ENCODE assay signal across 8 mouse cellular contexts in genomic region chr19:28452951-28453520, GRCm38 (mm10).
DNase-seq lines count a peak whose midpoint lies in the region; ATAC-seq lines count a peak whose summit lies in the region.

No protein-coding gene starts in this region.

- intact Hi-C loops in left cerebral cortex, postnatal 25 days (cut with DNase I): loop anchor here (5.0 kb wide), 1 partner anchor 49 kb away; no protein-coding TSS in a partner anchor

- H3K27ac ChIP-seq in heart, embryonic 12.5 days (ENCODE audit: poor library complexity, severe bottlenecking): no peak overlapping the region
- peak overlapping the region; percentile 81 for H3K27ac ChIP-seq in forebrain, embryonic 15.5 days (replicated peaks)

- peak overlapping the region; percentile 8; the same call in 1 of the 2 replicates for H3K4me2 ChIP-seq in heart, embryonic 12.5 days
- peak overlapping the region; percentile 25 for H3K4me2 ChIP-seq in forebrain, embryonic 15.5 days (replicated peaks)

- no peak overlapping the region for H3K4me3 ChIP-seq in heart, embryonic 12.5 days
- no peak overlapping the region for H3K4me3 ChIP-seq in forebrain, embryonic 15.5 days

- H3K36me3 ChIP-seq in heart, embryonic 12.5 days: no peaks in the 10 kb centered on the region
- no peaks in the 10 kb centered on the region for H3K36me3 ChIP-seq in forebrain, embryonic 15.5 days

- no peak for DNase-seq in heart, adult 18-20 months
- DNase-seq in left cerebral cortex, postnatal 25 days (ENCODE audit: low spot score in 2 of 2): peak; percentile 36 to 69
- DNase-seq in right cerebral cortex, adult 18-20 months: peak; percentile 23
- no peak for DNase-seq in thymus, postnatal 14 days
- DNase-seq in natural killer cell, adult 2 months (ENCODE audit: low spot score in 2 of 2): no peak
- DNase-seq in cerebellum, adult 9-10 months: no peak

- ATAC-seq in heart, embryonic 12.5 days (ENCODE audit: insufficient number of reproducible peaks, low FRiP score): no peak
- ATAC-seq in forebrain, embryonic 15.5 days (replicated peaks): peak; percentile 85

- no peaks in the 10 kb centered on the region for H3K9me3 ChIP-seq in heart, embryonic 12.5 days (replicated peaks)
- no peaks in the 10 kb centered on the region for H3K9me3 ChIP-seq in forebrain, embryonic 15.5 days

- 43% methylated on average over 12 of the region's 12 CpGs for WGBS in heart, embryonic 12.5 days
- 6% methylated on average over 12 of the region's 12 CpGs for WGBS in forebrain, embryonic 15.5 days

- H3K27me3 ChIP-seq in heart, embryonic 12.5 days (replicated peaks): no peaks in the 10 kb centered on the region
- no peaks in the 10 kb centered on the region for H3K27me3 ChIP-seq in forebrain, embryonic 15.5 days

- H3K9ac ChIP-seq in heart, embryonic 12.5 days: no peak overlapping the region
- H3K9ac ChIP-seq in forebrain, embryonic 15.5 days (replicated peaks): peak overlapping the region; percentile 19; the same call in 1 of the 2 replicates

- peaks cover 7% of the 10 kb centered on the region for H3K4me1 ChIP-seq in heart, embryonic 12.5 days (replicated peaks)
- H3K4me1 ChIP-seq in forebrain, embryonic 15.5 days: peaks cover 25% of the 10 kb centered on the region

Comparison
In these comparisons a context has a peak if more than half of its experiments do, and no peak if none do; other contexts are left out.
1. DNase-seq: peak in left cerebral cortex, postnatal 25 days (2 of 2) and right cerebral cortex, adult 18-20 months (single experiment); none in heart, adult 18-20 months (0 of 2), thymus, postnatal 14 days (single experiment), natural killer cell, adult 2 months (0 of 2) and cerebellum, adult 9-10 months (single experiment).